Mouse (Mus musculus) c-Kit-positive CD71-positive TER-119-negative erythroid progenitor cells, embryonic 14.5 days (primary cell): ENCODE measurements around the gene 6430571L13Rik.

ENCODE experiments used
- DNase-seq: peaks from one replicate; pipeline ENCODE4 v3.0.0-alpha.2; 2013; ENCODE audit warnings: low read depth

Gene 6430571L13Rik

GRCm38 (mm10) chr9:107340911-107341645, 676 bp downstream of the 6430571L13Rik start:
- DNase-seq, result no peak

- DNase-seq, result no peak
Measured at GRCm38 (mm10) chr9:107342201-107342709, 1.9 kb downstream of the 6430571L13Rik start.

- DNase-seq, result no peak
Measured at GRCm38 (mm10) chr9:107343146-107343943, 2.9 kb downstream of the 6430571L13Rik start.

- no peak for DNase-seq
Measured at GRCm38 (mm10) chr9:107344027-107344426, 3.6 kb downstream of the 6430571L13Rik start.

GRCm38 (mm10) chr9:107346081-107346480, 5.7 kb downstream of the 6430571L13Rik start:
- no peak for DNase-seq

- DNase-seq, result no peak
Measured at GRCm38 (mm10) chr9:107347586-107348183, 7.3 kb downstream of the 6430571L13Rik start.

- no peak for DNase-seq
Measured at GRCm38 (mm10) chr9:107349321-107349720, 8.9 kb downstream of the 6430571L13Rik start.

- DNase-seq, result no peak
Measured at GRCm38 (mm10) chr9:107354826-107355225, 14.4 kb downstream of the 6430571L13Rik start.

GRCm38 (mm10) chr9:107355870-107356765, 15.7 kb downstream of the 6430571L13Rik start:
- DNase-seq, result peak; percentile 67

GRCm38 (mm10) chr9:107357651-107358050, 17.2 kb downstream of the 6430571L13Rik start:
- peak; percentile 59 for DNase-seq

- DNase-seq, result no peak
Measured at GRCm38 (mm10) chr9:107360989-107361388, 20.6 kb downstream of the 6430571L13Rik start.

GRCm38 (mm10) chr9:107366644-107367043, 26.2 kb downstream of the 6430571L13Rik start:
- peak; percentile 46 for DNase-seq

- DNase-seq, result no peak
Measured at GRCm38 (mm10) chr9:107368302-107368701, 27.9 kb downstream of the 6430571L13Rik start.

- peak; percentile 78 for DNase-seq
Measured at GRCm38 (mm10) chr9:107369270-107370105, 29.1 kb downstream of the 6430571L13Rik start.

GRCm38 (mm10) chr9:107370106-107370463, 29.7 kb downstream of the 6430571L13Rik start:
- DNase-seq, result no peak

- DNase-seq, result no peak
Measured at GRCm38 (mm10) chr9:107372441-107372840, 32.0 kb downstream of the 6430571L13Rik start.

GRCm38 (mm10) chr9:107374623-107375022, 34.2 kb downstream of the 6430571L13Rik start:
- peak; percentile 62 for DNase-seq

- no peak for DNase-seq
Measured at GRCm38 (mm10) chr9:107375451-107375850, 35.0 kb downstream of the 6430571L13Rik start.

- DNase-seq, result no peak
Measured at GRCm38 (mm10) chr9:107377961-107378512, 37.6 kb downstream of the 6430571L13Rik start.

GRCm38 (mm10) chr9:107381723-107382122, 41.3 kb downstream of the 6430571L13Rik start:
- DNase-seq, result no peak
